Mouse (Mus musculus) lung, postnatal 0 days (tissue): ENCODE results near the gene Olfr1033. TPM values are rescaled to one million over a fixed set of nuclear protein-coding genes. Genes with fewer than 3 reads are reported as not detected.
A peak's percentile ranks its signal among the peaks of the same experiment; 100 is the strongest.
"Not testable (repeated sequence)": the region's sequence is repeated elsewhere in the genome, so short reads cannot be mapped to it uniquely, and the experiment has no call there.

Experiments
- ATAC-seq: fragments of 200-750 bp; cut with Nextera tagmentation; 2 replicates; pipeline ENCODE4 v1.8.0; 2017; ENCODE audit warnings: moderate library complexity
- DNase-seq: peaks from one replicate; pipeline ENCODE4 v3.0.0-alpha.2; 2016; ENCODE audit warnings: low spot score
- H3K27ac ChIP-seq: fragments of 300-500 bp; sonication (generic); 2 replicates; pipeline ENCODE4 v1.5.1; 2014; ENCODE audit warnings: antibody characterized with exemption, mild to moderate bottlenecking, low read length, mixed read lengths
- H3K27me3 ChIP-seq: fragments of 300-500 bp; sonication (generic); replicated peaks from 2 replicates; pipeline ENCODE4 v1.6.1; 2014; ENCODE audit warnings: low read length, mixed read lengths; ENCODE audit not compliant: insufficient read depth
- H3K36me3 ChIP-seq: fragments of 300-500 bp; sonication (generic); 2 replicates; pipeline ENCODE4 v1.6.1; 2014; ENCODE audit warnings: low read length, mixed read lengths; ENCODE audit not compliant: insufficient read depth
- H3K4me1 ChIP-seq: fragments of 300-500 bp; sonication (generic); 2 replicates; pipeline ENCODE4 v1.6.1; 2014; ENCODE audit warnings: antibody characterized with exemption, low read depth, low read length, mixed read lengths; ENCODE audit not compliant: insufficient read depth
- H3K4me2 ChIP-seq: fragments of 300-500 bp; sonication (generic); replicated peaks from 2 replicates; pipeline ENCODE4 v1.6.1; 2014; ENCODE audit warnings: low read depth, mild to moderate bottlenecking, low read length, moderate library complexity, mixed read lengths
- H3K4me3 ChIP-seq: fragments of 300-500 bp; sonication (generic); 2 replicates; pipeline ENCODE4 v1.5.1; 2014; ENCODE audit warnings: low read depth, low read length
- H3K9ac ChIP-seq: fragments of 300-500 bp; sonication (generic); replicated peaks from 2 replicates; pipeline ENCODE4 v1.6.1; 2014; ENCODE audit warnings: low read depth, mild to moderate bottlenecking
- H3K9me3 ChIP-seq: fragments of 300-500 bp; sonication (generic); 2 replicates; pipeline ENCODE4 v1.6.1; 2016; ENCODE audit warnings: low read length, mixed read lengths
- CTCF ChIP-seq: IDR thresholded peaks from 2 replicates; pipeline ENCODE4 v1.5.1; 2016; ENCODE audit warnings: antibody characterized with exemption, mild to moderate bottlenecking
- EP300 ChIP-seq: IDR thresholded peaks from 2 replicates; pipeline ENCODE4 v1.6.1; 2016; ENCODE audit warnings: antibody characterized with exemption, mild to moderate bottlenecking, control low read depth
- WGBS: fragments of 180-500 bp; shearing (Covaris S2); extraction: QIAGEN DNeasy Blood & Tissue Kit; methylation state at CpG from one replicate; pipeline ENCODE4 v1.1.7; 2014; 5-methylcytosine and 5-hydroxymethylcytosine counted together
- polyA plus RNA-seq: library from polyadenylated mRNA; unstranded; fragments of >200 nt; fragmentation: Nextera tagmentation; extraction: Ambion mirVana; gene quantifications from 2 replicates; pipeline ENCODE4 v1.2.1, GENCODE M21; 2015

The Olfr1033 gene
- polyA plus RNA-seq = 3.4 and 8.8 TPM in 2 replicates

DNA sequence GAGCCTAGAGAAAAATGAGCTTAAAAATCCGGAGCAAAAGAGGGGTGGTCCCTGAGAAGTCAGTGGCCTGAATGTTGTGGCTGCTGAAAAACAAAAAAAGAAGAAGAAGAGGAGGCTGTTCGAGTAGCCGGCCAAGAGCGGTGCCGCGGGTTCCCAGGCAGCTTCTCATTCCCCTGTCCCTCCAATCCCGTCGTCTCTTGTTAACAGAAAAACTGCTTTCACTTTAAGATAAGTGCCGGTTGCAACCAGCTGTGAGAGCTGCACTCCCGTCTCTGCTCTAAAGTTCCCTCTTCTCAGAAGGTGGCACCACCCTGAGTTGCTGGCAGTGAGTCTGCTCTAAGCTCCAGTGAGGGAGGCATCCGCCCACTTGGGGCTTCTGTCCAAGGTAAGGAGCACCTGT lies at the start of gene Olfr1033:
TSS of gene Olfr1033 (plus strand) at position 228 of the 400 bp plus-strand sequence.
- not testable (repeated sequence) for H3K9ac ChIP-seq, H3K36me3 ChIP-seq, H3K27ac ChIP-seq, ATAC-seq, H3K27me3 ChIP-seq, H3K4me1 ChIP-seq, H3K9me3 ChIP-seq
- Histone ChIP-seq H3K4me3 (peak within 1 kb of the TSS; percentile 33), H3K4me2 (peak within 1 kb of the TSS; percentile 45)
- WGBS = 1% methylated on average over 10 of the region's 11 CpGs
- DNase-seq = peak; percentile 61

DNA sequence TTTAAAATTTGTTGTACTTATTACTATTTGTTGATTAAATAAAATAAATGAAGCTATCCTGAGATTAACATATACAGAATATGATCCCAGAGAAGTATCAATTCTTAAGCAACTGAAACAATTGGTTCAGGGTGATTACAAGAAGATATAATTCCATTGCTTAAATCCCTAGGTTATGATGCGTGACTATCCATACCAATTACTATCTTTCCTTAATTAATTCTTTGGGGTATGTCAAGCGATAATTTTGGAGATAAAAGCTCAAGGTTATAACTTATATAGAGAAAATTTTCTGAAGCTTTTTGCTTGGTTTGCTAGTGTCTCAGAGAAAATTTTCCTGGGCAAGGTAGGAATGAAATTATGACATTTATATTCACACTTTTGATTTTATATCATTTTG lies 46.8 kb upstream of the Olfr1033 start, which contains the start of gene Olfr1029:
TSS of gene Olfr1029 (plus strand) at position 301 of the 400 bp plus-strand sequence.
- 81% methylated on average over 2 of the region's 2 CpGs for WGBS
- H3K4me1 ChIP-seq = no peaks in the 10 kb centered on the region
- H3K4me2 ChIP-seq = no peak within 1 kb of the TSS
- H3K9ac ChIP-seq = no peak within 1 kb of the TSS
- H3K27me3 ChIP-seq = no peaks in the 10 kb centered on the region
- TF ChIP-seq CTCF (no peak), EP300 (no peak)
- H3K9me3 ChIP-seq = no peaks in the 10 kb centered on the region
- DNase-seq (no peak), ATAC-seq (no peak)
- H3K36me3 ChIP-seq = no peaks in the 10 kb centered on the region
- no peak within 1 kb of the TSS for H3K27ac ChIP-seq
- H3K4me3 ChIP-seq = no peak within 1 kb of the TSS

DNA sequence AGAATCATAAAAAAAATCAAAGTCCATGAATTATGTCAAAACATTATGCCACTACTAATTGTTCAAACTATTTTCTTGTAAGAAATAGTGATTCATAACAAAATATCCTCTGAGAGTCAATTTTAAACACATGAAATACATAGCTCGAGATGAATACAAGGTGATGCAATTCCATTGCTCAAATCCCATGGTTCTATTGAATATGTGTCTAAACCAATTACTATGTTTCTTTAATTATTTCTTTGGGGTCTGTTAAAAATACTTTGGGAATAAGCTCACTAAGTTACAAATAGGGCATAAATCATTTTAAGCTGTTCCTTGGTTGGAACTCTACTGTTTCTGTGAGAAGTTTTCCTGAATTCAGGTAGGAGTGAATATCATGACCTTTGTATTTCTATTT lies 41.5 kb upstream of the Olfr1033 start, which contains the start of gene Olfr1030:
TSS of gene Olfr1030 (plus strand) at position 301 of the 400 bp plus-strand sequence.
- H3K4me1 ChIP-seq = no peaks in the 10 kb centered on the region
- H3K27ac ChIP-seq = no peak within 1 kb of the TSS
- H3K36me3 ChIP-seq = no peaks in the 10 kb centered on the region
- ATAC-seq (no peak), DNase-seq (no peak)
- WGBS = 50% methylated on average over 1 of the region's 1 CpGs
- H3K9me3 ChIP-seq = no peaks in the 10 kb centered on the region
- H3K27me3 ChIP-seq = no peaks in the 10 kb centered on the region
- H3K4me3 ChIP-seq = no peak within 1 kb of the TSS
- TF ChIP-seq CTCF (no peak), EP300 (no peak)
- H3K9ac ChIP-seq = no peak within 1 kb of the TSS
- no peak within 1 kb of the TSS for H3K4me2 ChIP-seq

DNA sequence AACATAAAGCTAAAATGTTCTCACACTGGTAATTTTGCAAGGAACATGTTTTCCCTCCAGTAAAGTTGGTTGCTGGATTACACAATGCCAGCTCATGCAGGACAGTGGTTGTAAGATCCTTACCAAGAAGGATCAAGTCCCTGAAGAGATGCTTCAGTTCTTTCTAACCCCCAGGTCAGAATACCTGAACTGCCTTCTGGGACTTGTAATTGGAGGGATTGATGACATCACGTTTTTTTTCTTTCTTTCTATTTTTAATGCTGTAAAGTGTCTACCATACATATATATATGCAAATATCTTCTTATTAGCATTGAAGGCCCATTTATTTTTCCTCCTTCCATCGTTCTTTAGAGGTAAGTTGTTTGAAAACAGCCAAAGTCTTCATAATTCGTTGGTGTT lies 30.4 kb upstream of the Olfr1033 start, which contains the start of gene Olfr1031:
TSS of gene Olfr1031 (plus strand) at position 301 of the 400 bp plus-strand sequence.
- no peak for DNase-seq
- TF ChIP-seq EP300 = no peak
- TF ChIP-seq CTCF = no peak
- H3K9me3 ChIP-seq = no peaks in the 10 kb centered on the region
- no peaks in the 10 kb centered on the region for H3K27me3 ChIP-seq
- H3K27ac ChIP-seq = no peak within 1 kb of the TSS
- WGBS = 40% methylated on average over 3 of the region's 3 CpGs
- no peak within 1 kb of the TSS for H3K4me2 ChIP-seq
- H3K9ac ChIP-seq = no peak within 1 kb of the TSS
- no peak within 1 kb of the TSS for H3K4me3 ChIP-seq
- ATAC-seq = no peak
- H3K4me1 ChIP-seq = no peaks in the 10 kb centered on the region
- H3K36me3 ChIP-seq = no peaks in the 10 kb centered on the region

DNA sequence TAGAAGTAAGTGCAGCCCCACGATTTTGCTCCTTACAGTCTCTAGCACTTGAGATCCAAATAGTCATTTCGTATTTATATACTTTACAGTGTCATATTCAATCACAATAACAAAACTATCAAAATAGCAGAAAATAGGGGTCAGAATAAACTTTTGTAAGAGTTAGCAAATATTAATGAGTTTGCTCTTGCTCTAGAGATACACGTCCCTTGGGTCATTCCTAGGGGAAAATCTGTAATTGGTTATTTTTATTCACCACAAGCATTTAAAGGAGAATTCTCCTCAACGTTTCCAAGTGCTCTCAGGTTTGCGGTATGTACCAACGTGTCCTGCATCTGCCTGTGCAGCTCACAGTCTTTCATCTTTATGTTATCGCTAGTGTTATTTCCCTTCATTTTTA lies 15.2 kb upstream of the Olfr1033 start, which contains the start of gene Olfr1032:
TSS of gene Olfr1032 (plus strand) at position 301 of the 400 bp plus-strand sequence.
- H3K4me3 ChIP-seq = no peak within 1 kb of the TSS
- ATAC-seq (no peak), DNase-seq (no peak)
- no peaks in the 10 kb centered on the region for H3K4me1 ChIP-seq
- H3K27me3 ChIP-seq = no peaks in the 10 kb centered on the region
- 76% methylated on average over 7 of the region's 7 CpGs for WGBS
- no peaks in the 10 kb centered on the region for H3K36me3 ChIP-seq
- H3K9me3 ChIP-seq = no peaks in the 10 kb centered on the region
- no peak within 1 kb of the TSS for H3K27ac ChIP-seq
- H3K9ac ChIP-seq = no peak within 1 kb of the TSS
- no peak within 1 kb of the TSS for H3K4me2 ChIP-seq
- TF ChIP-seq EP300 = no peak
- TF ChIP-seq CTCF = no peak

DNA sequence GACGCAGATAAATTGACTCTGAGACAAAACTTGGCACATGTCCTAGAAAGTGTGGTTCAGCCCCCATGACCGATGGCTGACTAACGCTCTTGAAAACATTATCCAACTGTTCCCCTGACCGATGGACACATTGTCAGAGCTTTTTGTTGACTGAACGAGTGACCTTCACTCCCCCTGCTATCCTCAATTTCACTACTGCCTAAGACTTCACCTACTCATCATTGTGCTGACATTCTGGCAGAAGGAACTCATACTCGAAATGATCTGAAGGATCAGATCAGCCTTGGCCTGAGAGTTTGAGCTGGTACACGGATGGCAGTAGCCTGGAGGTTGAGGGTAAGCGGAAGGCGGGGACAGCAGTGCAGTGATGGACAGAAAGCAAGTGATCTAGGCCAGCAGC lies 1.1 kb downstream of the Olfr1033 start:
- H3K27ac ChIP-seq, H3K9me3 ChIP-seq, H3K36me3 ChIP-seq, H3K4me1 ChIP-seq, ATAC-seq, DNase-seq, H3K27me3 ChIP-seq, H3K4me2 ChIP-seq, H3K4me3 ChIP-seq, H3K9ac ChIP-seq: not testable (repeated sequence)
- WGBS = 49% methylated on average over 3 of the region's 9 CpGs

DNA sequence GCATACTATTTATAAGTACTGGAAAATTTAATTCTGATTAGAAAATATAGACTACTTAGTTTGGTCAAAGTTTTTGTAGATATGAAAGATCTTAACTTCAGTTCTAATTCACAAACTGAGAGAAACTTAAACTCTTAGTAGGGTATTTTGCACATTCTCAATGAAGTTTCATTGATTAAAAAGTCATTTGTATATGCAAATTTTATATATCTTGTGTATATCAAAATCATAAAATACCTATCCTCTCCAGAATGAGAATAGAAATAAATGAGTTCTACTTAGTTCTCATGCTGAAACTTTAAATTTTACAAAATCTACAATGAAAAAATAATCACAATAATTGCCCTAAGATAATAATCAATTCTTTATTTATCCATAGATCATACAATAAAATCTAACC lies 25.1 kb downstream of the Olfr1033 start, which contains the start of gene Olfr1034:
TSS of gene Olfr1034 (plus strand) at position 301 of the 400 bp plus-strand sequence.
- no peak within 1 kb of the TSS for H3K27ac ChIP-seq
- no peak for TF ChIP-seq CTCF
- no peak for TF ChIP-seq EP300
- H3K27me3 ChIP-seq = no peaks in the 10 kb centered on the region
- H3K9me3 ChIP-seq = no peaks in the 10 kb centered on the region
- H3K9ac ChIP-seq = no peak within 1 kb of the TSS
- no peak within 1 kb of the TSS for H3K4me3 ChIP-seq
- no peaks in the 10 kb centered on the region for H3K4me1 ChIP-seq
- ATAC-seq (no peak), DNase-seq (no peak)
- H3K4me2 ChIP-seq = no peak within 1 kb of the TSS
- no peaks in the 10 kb centered on the region for H3K36me3 ChIP-seq

DNA sequence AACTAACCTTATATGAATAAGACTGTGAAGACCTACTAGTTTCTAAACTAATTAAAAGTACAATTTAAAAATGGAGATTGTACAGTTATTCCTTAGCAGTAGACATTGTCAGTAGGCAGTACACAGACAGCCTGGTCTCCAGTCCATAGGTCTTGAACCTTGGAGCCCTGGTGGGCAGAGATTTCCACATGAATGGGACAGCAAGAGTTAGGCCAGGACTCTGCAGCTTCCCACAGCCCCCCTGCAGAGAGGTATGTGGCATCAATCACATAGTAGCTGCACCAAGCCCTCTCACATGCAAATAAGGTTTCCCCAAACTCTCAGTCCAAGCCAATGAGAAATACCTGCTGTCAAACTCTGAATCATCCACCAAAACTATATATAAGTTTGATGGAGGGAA lies 30.3 kb downstream of the Olfr1033 start:
- not testable (repeated sequence) for H3K27me3 ChIP-seq, H3K27ac ChIP-seq, ATAC-seq, H3K9ac ChIP-seq, DNase-seq, H3K4me3 ChIP-seq, H3K9me3 ChIP-seq, H3K4me1 ChIP-seq, H3K4me2 ChIP-seq, H3K36me3 ChIP-seq

DNA sequence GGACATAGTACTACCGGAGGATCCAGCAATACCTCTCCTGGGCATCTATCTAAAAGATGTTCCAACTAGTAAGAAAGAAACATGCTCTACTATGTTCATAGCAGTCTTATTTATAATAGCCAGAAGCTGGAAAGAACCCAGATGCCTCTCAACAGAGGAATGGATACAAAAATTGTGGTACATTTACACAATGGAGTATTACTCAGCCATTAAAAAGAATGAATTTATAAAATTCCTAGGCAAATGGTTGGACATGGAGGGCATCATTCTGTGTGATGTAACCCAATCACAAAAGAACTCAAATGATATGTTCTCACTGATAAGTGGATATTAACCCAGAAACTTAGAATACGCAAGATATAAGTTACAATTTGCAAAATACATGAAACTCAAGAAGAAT lies 43.3 kb downstream of the Olfr1033 start:
- not testable (repeated sequence) for H3K27me3 ChIP-seq, H3K36me3 ChIP-seq, H3K9ac ChIP-seq, ATAC-seq, DNase-seq, H3K9me3 ChIP-seq, H3K4me1 ChIP-seq, H3K4me2 ChIP-seq, H3K27ac ChIP-seq, H3K4me3 ChIP-seq
- WGBS = 88% methylated on average over 2 of the region's 2 CpGs
